Mouse (Mus musculus): ENCODE data around the gene Sapcd1. TPM values are rescaled to one million over a fixed set of nuclear protein-coding genes. Genes with fewer than 3 reads are reported as not detected.
A peak's percentile ranks its signal among the peaks of the same experiment; 100 is the strongest.
"Not testable (repeated sequence)": the region's sequence is repeated elsewhere in the genome, so short reads cannot be mapped to it uniquely, and the experiment has no call there.

Gene Sapcd1
- polyA plus RNA-seq, 1 experiment = 0.77 TPM

DNA sequence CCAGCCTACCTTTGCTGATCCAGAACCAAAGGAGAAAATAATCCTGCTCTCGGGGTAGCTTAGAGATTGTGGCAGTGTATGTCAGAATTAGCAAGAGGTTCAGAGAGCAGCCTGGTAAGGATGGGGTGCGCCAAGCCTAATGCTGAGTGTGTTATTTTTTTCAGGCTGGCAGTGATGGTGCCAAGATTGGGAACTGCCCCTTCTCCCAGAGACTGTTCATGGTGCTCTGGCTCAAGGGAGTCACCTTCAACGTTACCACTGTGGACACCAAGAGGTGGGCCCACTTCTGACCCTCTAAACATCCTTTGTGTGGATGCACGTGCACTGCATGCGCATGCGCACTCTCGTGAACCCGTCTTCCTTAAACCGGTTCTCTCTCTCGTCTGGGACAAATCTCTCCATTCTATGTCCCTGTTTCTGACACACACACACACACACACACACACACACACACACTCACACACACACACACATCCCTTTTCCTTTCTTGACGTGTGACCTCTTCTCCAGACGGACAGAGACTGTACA lies 24.5 kb upstream of the Sapcd1 start:
- DNase-seq (ENCODE audit: low spot score) = no peak

DNA sequence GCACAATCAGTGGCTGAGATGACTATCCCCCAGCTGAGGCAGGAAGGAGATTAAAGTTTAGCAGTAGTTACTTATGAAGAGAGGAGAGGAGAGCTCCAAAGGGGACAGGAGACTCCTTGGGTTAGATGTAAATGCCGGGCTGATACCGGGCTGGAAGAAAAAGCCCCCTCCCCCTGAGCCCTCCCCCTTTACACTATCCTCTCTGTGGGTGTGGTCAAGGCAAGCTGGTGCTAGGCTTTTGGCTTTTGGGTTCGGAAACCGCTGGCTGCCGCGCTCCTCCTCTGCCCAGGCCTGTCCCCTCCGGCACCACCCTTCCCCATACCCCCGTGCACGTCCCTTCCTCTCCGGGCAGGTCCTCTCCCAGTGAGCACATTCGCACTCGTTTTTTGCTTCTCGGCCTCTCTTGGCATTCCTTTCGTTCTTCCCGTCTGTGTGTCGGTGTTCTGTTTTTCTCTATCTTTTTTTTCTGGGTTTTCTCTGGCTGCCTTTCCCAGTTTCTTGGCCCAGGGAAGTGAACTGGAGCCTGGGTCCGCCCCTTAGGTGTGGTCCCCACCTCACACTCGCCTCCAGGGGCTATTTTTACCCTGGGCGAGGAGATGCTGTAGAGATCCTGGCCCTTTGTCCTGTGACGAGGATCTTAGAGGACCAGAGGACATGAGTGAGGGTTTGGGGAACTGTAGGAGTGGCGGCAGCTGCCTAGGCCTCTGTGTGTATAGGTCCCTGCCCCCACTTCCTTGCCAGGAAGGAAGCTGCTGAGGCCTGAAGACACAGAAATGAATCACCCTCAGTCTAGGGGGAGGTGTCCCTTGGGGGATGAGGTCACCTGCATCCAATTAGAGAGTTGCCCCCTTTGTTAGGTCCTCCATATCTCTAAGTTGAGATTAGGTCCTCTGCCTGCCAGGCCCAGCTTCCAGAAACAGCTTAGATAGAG lies 23.6 kb upstream of the Sapcd1 start:
- no peak for DNase-seq (ENCODE audit: low spot score)

DNA sequence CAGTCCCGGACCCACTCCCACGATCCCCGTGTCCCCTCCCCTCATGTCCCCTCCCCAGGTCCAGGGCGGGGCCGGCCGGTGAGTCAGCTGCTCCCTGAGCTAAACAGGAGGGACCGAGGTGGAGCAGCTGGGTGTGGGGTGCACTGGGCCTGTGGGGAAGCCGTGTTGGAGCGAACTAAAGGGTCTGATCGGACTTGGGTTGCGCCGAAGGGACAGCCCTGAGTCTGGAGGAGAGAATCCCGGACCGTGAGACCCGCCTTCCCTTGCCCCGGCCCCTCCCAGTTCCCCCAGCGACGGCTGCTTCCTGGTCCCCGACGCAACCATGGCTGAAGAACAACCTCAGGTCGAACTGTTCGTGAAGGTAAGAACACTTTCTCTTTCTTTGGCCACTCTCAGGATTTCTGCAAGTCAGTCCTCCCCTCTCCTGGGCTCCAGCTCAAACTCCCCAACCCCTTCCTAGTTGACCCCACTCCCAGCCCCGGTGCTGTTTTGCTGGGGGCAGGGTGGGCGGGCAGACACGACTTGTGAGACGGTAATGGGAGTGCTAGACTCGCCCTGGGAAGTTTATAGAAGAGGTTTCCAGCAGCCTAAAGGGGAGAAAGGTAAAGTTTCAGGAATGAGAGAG lies 22.4 kb upstream of the Sapcd1 start:
- peak; percentile 63 for DNase-seq (ENCODE audit: low spot score)

DNA sequence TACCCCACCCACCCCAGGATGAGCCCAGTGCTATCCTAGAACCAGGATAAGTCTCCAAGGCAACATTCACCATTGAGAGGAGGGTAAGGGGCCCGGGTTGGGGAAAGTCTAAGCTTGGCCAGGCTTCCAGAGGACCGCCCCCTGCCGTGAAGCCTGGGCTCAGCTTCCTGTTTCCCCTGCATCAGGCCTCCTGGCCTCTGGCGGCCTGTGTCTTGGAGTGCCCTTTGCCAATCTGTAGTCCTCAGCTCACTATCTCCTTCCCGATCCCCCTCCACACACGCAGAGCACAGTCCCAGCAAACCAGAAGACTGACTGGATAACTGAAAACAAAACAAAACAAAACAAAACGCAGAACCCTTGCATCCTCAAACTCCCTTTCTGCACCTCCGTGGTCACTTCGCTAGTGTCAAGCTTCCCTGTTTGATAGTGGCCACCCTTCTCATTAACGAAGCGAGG lies 21.8 kb upstream of the Sapcd1 start, which contains the start of gene Clic1:
TSS of gene Clic1 (plus strand) at position 406 of the 456 bp plus-strand sequence.
- DNase-seq (ENCODE audit: low spot score) = no peak

DNA sequence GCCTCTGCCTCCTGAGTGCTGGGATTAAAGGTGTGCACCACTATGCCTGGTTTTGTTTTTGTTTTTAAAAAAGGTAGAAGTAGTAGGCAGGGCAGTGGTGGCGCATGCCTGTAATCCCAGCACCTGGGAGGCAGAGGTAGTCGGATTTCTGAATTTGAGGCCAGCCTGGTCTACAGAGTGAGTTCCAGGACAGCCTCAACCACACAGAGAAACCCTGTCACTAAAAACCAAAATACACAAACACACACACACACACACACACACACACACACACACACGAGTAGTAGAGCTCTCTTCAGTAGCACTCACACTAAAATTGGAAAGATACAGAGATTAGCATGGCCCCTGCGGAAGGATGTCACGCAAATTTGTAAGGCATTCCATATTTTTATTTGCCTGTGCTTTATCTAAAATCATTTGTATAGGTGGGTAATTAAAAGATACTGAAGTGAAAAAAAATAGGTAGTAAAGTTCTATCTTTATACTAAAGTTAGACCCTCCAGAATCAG lies 21.2 kb upstream of the Sapcd1 start:
- no peak for DNase-seq (ENCODE audit: low spot score)

DNA sequence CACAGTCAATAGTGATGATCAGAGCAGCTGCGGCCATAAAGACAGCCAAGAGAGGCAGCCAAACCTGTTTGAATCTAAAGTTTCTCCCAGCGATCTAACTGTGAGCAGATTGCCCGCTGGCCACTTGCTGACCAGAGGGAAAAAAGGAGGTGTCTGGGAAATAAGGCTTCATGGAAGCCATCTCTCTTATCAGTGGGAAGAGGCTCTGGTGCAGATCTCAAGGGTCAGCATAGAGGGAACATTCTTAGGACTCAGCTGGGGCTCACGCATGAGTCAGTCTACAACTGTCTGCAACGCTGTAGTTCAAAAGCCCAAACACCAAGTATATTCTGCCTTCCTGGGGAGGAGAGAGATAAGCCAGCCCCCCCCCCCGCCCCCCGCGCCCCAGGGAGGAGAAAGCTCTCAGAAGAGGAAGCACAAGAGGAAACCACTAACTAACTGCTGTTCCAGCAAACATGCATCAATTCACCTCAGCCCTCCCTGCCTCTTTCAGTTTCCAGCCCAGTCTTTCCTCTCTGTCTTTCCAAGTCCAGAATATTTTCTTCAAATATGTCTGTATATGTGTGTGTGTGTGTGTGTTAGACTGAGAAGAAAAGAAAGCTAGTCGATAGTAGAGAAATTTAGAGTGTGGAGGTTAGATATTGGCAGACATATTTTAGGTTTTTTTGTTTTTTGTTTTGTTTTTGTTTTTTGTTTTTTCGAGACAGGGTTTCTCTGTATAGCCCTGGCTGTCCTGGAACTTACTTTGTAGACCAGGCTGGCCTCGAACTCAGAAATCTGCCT lies 20.5 kb upstream of the Sapcd1 start:
- no peak for DNase-seq (ENCODE audit: low spot score)

DNA sequence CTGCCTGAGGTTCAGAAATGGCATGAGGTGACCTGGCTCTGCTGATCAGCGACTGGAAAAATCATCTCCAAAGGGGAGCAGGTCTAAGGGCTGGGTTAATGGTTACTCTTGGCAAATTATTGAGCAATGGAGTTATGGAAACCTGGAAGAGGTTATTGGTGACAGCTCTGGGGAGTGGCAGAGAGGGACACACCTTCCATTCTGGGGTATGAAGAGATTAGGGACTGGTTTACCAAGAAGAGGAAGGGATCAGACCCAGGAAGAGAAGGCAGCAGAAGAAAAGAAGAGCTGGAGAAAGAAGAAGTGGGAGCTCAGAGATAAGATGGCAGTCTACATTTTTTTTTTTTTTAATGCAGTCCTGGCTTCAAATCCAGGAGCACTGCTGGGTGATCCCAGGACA lies 19.9 kb upstream of the Sapcd1 start:
- DNase-seq (ENCODE audit: low spot score) = no peak

DNA sequence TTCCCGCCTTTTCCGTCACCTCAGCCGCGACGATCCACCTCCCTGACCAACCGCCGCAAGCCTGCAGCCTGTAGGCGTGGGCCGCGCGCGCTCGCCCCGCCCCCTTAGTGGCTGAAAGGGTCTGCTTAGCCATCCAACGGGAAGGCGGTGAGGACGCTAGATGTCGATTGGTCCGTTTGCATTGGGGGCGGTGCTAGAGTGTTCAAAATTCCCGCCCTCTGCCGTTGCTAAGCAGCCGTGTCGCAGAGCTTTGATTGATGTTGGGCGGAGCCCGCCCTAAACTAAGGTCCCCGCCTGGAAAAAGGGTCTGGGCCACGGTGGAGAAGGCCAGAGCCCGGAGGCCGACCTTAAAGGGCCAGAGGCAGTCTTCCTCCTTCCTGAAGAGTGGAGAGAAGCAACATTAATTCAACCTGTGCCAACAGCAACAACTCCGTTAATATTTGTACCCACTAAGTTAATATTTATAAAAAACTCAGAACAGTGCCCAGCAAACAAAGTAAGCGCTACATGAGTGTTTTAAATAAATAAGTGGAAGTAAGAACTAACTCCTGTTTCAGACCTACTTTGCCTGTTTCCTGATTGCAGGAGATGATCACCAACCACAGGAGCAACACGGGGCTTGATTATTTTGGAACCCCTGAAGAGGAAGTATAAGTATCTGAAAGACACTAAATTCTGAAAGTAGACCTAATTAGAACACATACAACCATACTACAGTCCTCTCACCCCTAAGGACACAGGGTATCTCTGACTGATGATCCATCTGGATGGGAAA lies 19.1 kb upstream of the Sapcd1 start, which contains the start of gene Msh5:
TSS of gene Msh5 (minus strand) at position 65 of the 775 bp plus-strand sequence.
- peak; percentile 79 for DNase-seq (ENCODE audit: low spot score)

DNA sequence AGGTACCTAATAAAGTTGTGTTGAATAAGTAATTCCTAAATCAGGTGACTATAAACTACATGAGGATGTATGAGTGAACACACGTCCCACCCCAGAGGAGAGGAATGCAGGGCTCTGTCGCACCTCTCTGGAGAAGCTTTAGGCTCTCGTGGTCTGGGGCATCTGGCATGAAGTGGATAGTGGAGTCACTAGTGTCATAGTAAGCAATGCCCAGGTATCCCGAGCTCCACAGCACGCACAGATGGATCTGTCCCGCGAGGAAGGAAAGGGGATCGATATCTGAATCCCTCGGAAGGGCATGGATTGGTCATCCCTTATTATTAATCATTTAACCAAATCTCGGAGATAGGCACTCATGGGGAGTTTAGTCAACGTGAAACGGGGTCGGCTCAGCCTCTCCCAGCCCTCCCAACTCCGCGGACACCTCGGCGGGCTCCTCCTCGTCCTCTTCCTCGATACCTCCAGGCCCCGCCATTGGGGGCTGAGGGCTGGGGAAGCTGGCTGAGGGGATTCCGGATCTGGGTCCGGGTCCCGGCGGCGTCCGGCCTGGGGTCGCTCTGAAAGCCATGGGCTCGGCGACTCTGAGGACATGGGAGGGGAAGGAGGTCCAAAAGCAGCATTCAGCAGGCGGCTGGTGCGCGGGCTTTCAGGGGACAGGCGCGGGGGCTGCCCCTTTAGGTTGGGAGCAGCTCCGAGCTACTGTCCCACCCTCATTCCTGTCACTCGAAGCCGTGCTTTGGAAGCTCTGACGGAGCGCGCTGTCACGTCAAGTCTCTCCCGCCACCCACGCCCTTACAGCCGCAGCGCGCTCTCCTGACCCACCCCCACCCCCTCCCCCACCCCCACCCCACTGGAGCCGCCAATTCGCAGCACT lies 18.2 kb upstream of the Sapcd1 start:
- no peak for DNase-seq (ENCODE audit: low spot score)

DNA sequence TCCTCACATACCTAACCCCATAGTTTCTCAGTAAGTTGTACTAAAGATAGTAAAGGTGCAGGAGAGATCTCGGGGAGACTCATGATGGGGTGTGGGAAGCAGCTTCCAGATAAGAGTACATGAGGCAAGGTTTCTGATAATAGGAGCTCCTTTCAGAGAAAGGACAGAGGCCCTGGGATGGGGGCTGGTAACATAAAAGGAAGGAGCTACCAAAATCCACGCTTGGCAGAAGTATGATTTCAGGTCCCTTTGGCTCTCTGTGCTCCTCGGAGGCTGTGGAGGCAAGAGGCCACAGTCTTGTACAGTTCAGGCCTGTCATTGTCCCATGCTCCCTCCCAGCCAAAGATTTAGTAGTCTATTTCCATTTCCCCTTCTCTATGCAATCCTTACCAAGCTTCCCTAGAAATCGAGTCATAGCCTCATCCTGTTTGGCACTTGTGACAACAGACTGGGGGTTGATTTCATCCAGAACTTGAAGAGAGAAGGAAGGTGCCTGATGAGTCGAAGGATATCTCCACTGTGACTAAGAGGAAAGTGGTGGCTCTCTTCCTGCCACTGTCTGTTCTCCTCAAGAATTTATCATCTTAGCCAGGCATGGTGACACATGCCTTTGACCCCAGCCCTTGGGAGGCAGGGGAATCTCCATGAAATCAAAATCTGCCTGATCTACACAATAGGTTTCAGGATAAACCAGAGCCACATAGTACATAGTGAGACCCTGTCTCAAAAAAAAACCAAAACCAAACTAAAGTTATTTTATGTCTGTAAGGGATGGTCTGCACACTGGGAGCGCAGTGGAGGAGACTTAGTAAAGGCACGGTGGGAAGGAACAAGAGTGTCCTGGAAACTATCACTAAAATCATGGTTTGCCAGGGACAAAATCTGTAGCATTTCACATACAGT lies 17.3 kb upstream of the Sapcd1 start:
- DNase-seq (ENCODE audit: low spot score) = no peak

DNA sequence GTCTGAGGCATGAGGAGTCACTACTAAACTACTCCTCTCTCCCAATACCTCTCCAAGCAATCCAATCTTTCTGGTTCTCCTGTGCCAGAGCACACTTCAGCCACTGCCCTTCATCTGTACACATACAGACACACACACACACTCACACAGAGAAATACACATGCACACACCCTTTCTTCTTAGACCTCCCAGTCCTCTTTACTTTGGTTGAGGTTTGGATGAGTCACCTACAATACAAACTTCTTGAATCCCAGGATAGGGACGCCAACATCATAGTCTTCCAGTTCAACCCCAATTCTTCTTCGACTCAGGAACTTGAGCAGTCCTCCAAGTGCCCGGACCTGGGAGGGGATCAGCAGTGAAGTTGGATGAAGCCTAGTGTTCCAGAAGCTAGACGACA lies 16.0 kb upstream of the Sapcd1 start:
- no peak for DNase-seq (ENCODE audit: low spot score)

DNA sequence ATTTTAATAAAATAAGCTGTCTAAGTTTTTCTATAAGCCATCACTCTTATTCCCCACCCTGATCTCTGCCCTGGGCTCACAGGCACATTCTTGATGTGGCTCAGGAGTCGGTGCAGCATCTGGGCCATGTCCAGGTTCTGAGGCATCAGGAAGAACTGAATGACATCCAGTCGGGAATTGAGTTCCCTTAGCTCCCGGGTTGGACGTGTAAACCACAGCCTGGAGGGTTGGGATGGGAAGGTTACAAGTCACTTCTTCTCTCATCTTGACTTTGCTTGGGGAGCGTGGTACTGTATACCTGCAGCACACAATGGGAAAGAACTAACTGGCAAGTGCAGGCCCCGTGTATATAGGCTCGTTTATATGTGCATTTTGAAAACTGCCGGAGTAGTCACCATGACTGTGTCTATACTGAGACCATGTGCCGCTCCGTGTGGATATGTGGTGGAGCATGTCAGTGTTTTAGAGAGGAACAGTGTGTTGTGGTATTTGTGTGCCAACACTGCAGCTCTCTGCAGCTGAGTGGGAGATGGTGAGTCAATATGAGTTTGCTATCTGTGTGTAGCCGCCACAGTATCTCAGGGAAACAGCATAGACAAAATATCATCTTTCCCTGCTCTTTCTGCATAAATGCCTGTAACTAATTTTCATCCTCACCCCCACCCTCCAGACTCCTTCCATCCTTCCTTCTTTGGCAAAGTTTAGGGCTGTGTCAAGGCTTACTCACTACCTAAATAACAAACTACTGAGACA lies 11.5 kb upstream of the Sapcd1 start:
- no peak for DNase-seq (ENCODE audit: low spot score)

DNA sequence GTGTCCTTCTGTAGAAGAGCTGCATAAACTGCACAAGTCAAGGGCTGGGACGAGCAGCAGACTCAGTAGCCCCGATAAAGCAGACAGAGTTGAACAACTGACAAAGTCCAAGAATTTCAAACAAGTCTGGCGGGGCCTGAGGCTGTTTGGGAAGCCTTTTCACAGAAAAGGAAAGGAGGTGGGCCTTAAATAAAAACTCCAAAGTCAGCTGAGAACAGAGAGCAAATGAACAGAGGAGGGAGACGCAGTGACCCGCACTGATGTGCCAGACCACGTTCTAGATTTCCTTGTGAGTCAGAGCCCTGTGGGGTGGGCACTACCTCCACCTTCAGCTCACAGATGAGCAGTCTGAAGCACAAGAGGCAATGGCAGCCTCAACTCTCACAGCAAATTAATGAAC lies 7.1 kb upstream of the Sapcd1 start:
- no peak for DNase-seq (ENCODE audit: low spot score)

DNA sequence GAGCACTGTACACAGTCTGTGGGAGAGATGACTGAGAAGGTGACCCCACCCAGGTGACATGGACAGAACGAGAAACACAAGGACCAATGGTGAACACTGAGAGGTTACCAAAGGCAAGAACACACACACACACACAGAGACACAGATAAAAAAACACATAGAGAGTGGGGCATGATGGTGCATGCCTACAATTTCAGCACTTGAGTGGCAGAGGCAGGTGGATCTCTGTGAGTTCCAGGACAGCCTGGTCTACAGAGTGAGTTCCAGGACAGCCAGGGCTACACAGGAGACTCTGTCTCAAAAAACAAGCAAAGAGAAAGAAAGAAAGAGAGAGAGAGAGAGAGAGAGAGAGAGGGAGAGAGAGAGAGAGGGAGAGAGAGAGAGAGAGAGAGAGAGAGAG lies 5.9 kb upstream of the Sapcd1 start:
- DNase-seq (ENCODE audit: low spot score) = not testable (repeated sequence)

DNA sequence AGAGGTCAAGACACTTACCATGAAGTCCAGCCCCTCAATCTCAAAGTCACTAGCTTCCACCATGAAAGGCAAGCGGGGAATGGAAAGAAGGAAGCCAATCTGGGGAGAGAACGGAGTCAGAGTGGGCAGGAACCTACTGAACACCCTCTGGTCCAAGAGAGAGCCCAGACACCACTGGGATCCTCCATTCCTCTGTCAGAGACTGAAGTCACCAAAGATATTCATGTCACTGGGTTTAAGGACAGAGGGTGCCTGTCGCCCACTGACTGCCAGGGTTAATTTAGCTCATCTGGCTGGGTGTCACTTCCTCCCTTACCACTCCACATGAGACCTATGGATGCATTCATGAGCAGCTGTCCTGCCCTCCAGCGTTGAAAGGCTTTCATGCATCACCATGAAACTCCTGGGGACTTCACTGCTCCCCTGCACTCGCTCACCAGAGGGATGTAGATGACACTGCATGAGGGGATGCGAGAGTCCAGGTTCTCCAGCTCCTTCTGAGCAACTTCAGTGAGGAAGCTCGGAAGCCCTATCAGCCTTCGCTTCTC lies 4.6 kb upstream of the Sapcd1 start:
- DNase-seq (ENCODE audit: low spot score) = no peak

DNA sequence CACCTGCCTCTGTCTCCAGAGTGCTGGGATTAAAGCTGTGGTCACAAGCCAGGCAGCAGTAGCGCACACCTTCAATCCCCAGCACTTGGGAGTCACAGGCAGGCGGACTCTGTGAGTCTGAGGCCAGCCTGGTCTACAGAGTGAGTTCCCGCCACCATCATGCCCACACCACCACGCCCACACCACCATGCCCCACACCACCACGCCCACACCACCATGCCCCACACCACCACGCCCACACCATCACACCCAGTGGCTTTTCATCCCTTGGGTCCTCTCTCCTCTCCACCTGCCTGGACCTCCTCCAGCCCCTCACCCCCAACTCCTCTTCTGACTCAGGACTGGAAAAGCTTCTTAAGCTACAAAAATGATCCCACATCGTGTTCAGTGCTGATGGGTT lies 4.1 kb upstream of the Sapcd1 start:
- no peak for DNase-seq (ENCODE audit: low spot score)

DNA sequence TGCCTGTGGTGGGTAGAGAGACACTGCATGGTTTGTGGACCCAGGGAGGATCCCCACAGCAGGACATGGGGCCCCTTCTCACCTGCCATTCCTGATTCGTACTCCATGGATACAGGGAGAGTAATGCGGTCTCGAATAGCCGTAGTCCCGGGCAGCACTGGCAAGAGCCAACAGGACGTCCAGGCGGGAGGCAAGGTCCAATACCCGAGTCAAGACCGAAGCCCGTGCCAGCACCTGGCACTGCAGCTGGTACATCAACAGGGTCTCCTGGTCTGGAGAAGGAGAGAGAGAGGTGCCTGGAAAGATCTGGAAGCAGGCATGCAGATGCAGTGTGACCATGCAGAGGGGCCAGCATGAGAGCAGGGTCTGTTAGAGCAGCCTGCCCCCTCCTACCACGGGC lies 3.5 kb upstream of the Sapcd1 start:
- DNase-seq (ENCODE audit: low spot score) = no peak
